Mouse (Mus musculus) midbrain, embryonic 14.5 days (tissue): ENCODE measurements around the gene S100a14. TPM values are rescaled to one million over a fixed set of nuclear protein-coding genes. Genes with fewer than 3 reads are reported as not detected.

Experiments
- ATAC-seq: fragments of 200-750 bp; cut with Nextera tagmentation; 2 replicates; pipeline ENCODE4 v1.8.0; 2017; ENCODE audit warnings: moderate number of reproducible peaks, moderate library complexity; ENCODE audit not compliant: low FRiP score, low TSS enrichment
- DNase-seq: peaks from one replicate; pipeline ENCODE4 v3.0.0-alpha.2; 2015
- H3K27ac ChIP-seq: fragments of 300-500 bp; sonication (generic); replicated peaks from 2 replicates; pipeline ENCODE4 v1.5.1; 2014; ENCODE audit warnings: mild to moderate bottlenecking, low read depth, low read length, moderate library complexity
- H3K27me3 ChIP-seq: fragments of 300-500 bp; sonication (generic); 2 replicates; pipeline ENCODE4 v1.6.1; 2014; ENCODE audit warnings: low read length, control low read depth, mixed read lengths; ENCODE audit not compliant: control insufficient read depth, insufficient read depth
- H3K36me3 ChIP-seq: fragments of 300-500 bp; sonication (generic); 2 replicates; pipeline ENCODE4 v1.6.1; 2014; ENCODE audit warnings: low read length, control low read depth; ENCODE audit not compliant: control insufficient read depth, insufficient read depth
- H3K4me1 ChIP-seq: fragments of 300-500 bp; sonication (generic); 2 replicates; pipeline ENCODE4 v1.6.1; 2014; ENCODE audit warnings: mild to moderate bottlenecking, antibody characterized with exemption, low read length, control low read depth; ENCODE audit not compliant: control insufficient read depth, insufficient read depth
- H3K4me2 ChIP-seq: fragments of 300-500 bp; sonication (generic); 2 replicates; pipeline ENCODE4 v1.6.1; 2014; ENCODE audit warnings: mild to moderate bottlenecking, low read length, moderate library complexity
- H3K4me3 ChIP-seq: fragments of 300-500 bp; sonication (generic); replicated peaks from 2 replicates; pipeline ENCODE4 v1.5.1; 2014; ENCODE audit warnings: low read depth, low read length
- H3K9ac ChIP-seq: fragments of 300-500 bp; sonication (generic); replicated peaks from 2 replicates; pipeline ENCODE4 v1.6.1; 2014; ENCODE audit warnings: mild to moderate bottlenecking, low read length, moderate library complexity
- H3K9me3 ChIP-seq: fragments of 300-500 bp; sonication (generic); 2 replicates; pipeline ENCODE4 v1.6.1; 2016; ENCODE audit warnings: low read length, control low read depth, mixed read lengths; ENCODE audit not compliant: control insufficient read depth
- WGBS: fragments of 180-500 bp; shearing (Covaris S2); extraction: QIAGEN DNeasy Blood & Tissue Kit; methylation state at CpG from one replicate; pipeline ENCODE4 v1.1.7; 2014; 5-methylcytosine and 5-hydroxymethylcytosine counted together
- polyA plus RNA-seq: library from polyadenylated mRNA; unstranded; fragments of >200 nt; fragmentation: Nextera tagmentation; extraction: Ambion mirVana; gene quantifications from 2 replicates; pipeline ENCODE4 v1.2.1, GENCODE M21; 2014

Gene S100a14
- not detected in 2 replicates for polyA plus RNA-seq

DNA sequence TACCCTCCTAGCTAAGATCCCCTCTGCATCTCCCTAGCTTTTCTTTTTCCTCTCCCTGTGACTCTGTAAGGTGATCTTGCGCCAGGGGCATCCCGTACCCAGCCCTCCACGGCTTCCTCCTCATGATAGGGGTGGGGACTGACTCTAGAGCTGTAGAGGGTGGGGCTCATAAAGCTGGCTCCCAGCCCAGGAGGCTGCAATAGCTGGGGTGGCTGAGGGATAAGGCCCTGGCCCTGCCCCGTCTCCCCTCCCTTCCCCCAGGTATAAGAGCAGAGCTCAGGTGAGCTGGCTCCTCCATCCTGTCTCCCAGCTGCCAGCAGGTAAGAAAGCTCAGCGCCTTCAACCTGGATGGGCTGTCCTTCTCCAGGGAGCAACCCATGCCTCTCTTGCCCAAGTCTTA, at the start of gene S100a14:
TSS of gene S100a14 (plus strand) at position 277 of the 400 bp plus-strand sequence.
- WGBS = 87% methylated on average over 5 of the region's 5 CpGs
- Histone ChIP-seq H3K36me3 (no peaks in the 10 kb centered on the region), H3K9ac (no peak within 1 kb of the TSS), H3K4me3 (no peak within 1 kb of the TSS), H3K27me3 (no peaks in the 10 kb centered on the region), H3K4me2 (no peak within 1 kb of the TSS), H3K4me1 (no peaks in the 10 kb centered on the region), H3K9me3 (no peaks in the 10 kb centered on the region), H3K27ac (no peak within 1 kb of the TSS)
- ATAC-seq = no peak
- no peak for DNase-seq

DNA sequence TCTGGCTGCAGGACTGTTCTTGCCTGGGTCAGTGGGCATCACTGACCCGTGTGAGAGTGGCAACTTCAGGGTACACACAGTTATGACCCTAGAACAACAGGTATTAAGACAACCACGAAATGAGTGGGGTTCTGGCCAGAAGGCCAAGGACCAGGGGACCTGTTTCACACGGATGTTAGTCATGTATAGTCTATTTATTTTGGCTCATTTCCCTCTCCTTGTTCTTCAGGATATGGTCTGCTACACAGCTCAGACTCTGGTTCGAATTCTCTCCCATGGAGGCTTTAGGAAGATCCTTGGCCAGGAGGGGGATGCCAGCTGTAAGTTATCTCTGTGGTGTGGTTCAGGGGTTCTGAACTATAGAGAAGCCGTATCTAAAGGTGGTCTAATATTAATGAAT, 39.7 kb upstream of the S100a14 start:
- Histone ChIP-seq H3K36me3 (peaks cover 73% of the 10 kb centered on the region), H3K27ac (no peak overlapping the region), H3K9me3 (no peaks in the 10 kb centered on the region), H3K9ac (no peak overlapping the region), H3K4me1 (no peaks in the 10 kb centered on the region), H3K4me2 (no peak overlapping the region), H3K27me3 (no peaks in the 10 kb centered on the region), H3K4me3 (no peak overlapping the region)
- DNase-seq (no peak), ATAC-seq (no peak)
- WGBS = 86% methylated on average over 5 of the region's 5 CpGs

- H3K9ac ChIP-seq = no peak overlapping the region
- H3K36me3 ChIP-seq = peaks cover 58% of the 10 kb centered on the region
- H3K9me3 ChIP-seq = no peaks in the 10 kb centered on the region
- no peak overlapping the region for H3K4me2 ChIP-seq
- no peak for DNase-seq
- ATAC-seq = no peak
- H3K4me1 ChIP-seq = no peaks in the 10 kb centered on the region
- 90% methylated on average over 6 of the region's 6 CpGs for WGBS
- no peak overlapping the region for H3K27ac ChIP-seq
- no peaks in the 10 kb centered on the region for H3K27me3 ChIP-seq
- no peak overlapping the region for H3K4me3 ChIP-seq
Measured at GRCm38 (mm10) chr3:90488576-90488975, 38.1 kb upstream of the S100a14 start.

DNA sequence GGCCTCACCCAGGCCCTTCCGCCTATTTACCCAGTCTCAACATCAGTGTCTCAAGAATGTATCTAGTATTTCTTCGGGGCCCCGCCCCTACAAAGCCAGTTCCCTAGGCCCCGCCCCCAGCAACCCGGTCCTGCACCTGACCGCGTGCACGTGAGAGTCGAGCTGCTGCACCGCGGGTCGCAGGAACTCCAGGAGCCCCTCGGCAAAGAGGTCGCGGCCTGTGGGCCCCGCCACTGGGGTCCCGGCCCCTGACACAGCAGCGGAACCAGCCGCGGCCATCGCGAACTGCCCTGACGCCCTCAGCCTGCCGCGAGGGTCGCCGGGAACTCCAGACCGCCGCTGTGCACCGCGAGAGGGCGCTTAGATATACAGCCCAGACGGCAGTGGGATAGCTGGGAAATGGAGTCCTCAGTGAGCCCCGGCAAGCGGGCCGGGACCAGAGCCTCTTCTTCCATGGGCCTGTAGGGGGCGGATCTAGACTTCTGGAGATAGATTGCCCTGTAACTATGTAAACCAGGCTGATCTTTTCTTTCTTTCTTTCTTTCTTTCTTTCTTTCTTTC, 35.9 kb upstream of the S100a14 start, which contains the start of gene Snapin:
TSS of gene Snapin (minus strand) at position 338 of the 561 bp plus-strand sequence.
- ATAC-seq = peak; percentile 95
- H3K4me3 ChIP-seq = peak within 1 kb of the TSS; percentile 76
- H3K36me3 ChIP-seq = peaks cover 44% of the 10 kb centered on the region

DNA sequence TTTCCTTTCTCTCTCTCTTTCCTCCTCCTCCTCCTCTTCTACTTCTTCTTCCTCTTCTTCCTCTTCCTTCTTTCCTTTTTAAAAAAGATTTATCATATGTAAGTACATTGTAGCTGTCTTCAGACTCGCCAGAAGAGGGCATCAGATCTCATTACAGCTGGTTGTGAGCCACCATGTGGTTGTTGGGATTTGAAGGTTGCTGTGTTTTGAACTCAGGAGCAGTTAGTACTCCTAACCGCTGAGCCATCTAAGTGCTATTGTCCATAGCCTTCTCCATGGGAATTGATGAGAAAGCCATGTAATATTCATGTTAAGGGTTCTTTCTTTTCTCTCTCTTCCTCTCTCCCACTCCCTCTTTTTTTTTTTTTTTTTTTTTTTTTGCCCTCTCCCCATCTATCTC, 35.3 kb upstream of the S100a14 start:
- H3K36me3 ChIP-seq = peaks cover 44% of the 10 kb centered on the region
- 44% methylated on average over 2 of the region's 2 CpGs for WGBS
- H3K27me3 ChIP-seq = no peaks in the 10 kb centered on the region
- no peak overlapping the region for H3K27ac ChIP-seq
- H3K4me2 ChIP-seq = no peak overlapping the region
- no peak overlapping the region for H3K4me3 ChIP-seq
- peak; percentile 28 for DNase-seq
- ATAC-seq = no peak
- H3K4me1 ChIP-seq = no peaks in the 10 kb centered on the region
- H3K9ac ChIP-seq = no peak overlapping the region
- no peaks in the 10 kb centered on the region for H3K9me3 ChIP-seq

More for the DNA sequence above, 35.9 kb upstream of the S100a14 start, which contains the start of gene Snapin:
- Histone ChIP-seq H3K27me3 (no peaks in the 10 kb centered on the region), H3K27ac (peak within 1 kb of the TSS; percentile 76), H3K4me1 (no peaks in the 10 kb centered on the region), H3K9me3 (no peaks in the 10 kb centered on the region), H3K9ac (peak within 1 kb of the TSS; percentile 71), H3K4me2 (peak within 1 kb of the TSS; percentile 73)
- DNase-seq = peak; percentile 97
- under 1% methylated on average over 37 of the region's 37 CpGs for WGBS

DNA sequence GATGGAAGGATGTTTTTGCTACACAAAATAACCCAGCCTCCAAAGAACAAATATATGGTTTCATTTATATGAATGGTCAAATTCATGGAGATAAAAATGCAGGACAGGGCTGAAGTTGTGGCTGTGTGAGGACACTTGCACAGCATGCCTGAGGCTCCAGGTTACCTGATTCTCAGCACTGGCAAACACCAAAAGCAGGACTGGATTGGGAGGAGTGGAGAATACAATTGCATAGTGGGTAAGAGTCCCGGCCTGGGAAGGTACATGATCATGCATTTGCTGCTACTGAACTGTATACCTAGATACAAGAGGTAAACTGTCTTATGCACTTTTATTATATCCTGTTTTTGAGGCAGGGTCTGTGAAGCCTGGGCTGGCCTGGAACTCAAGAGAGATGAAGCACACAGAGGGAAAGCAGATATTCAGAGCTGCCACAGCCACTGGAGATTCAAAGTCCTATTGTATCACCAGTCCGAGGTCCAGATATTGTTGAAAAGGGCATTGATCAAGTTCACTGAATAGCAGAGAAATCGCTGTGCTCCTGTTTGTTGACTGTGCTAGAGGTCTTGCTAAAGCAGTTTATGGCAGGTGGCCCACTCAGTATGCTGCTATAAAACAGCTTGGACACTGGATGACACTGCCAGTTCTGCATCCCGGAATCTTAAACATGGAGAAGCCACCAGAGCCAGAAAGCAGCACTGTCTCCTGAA, 32.7 kb upstream of the S100a14 start:
- ATAC-seq = no peak
- DNase-seq = no peak
- Histone ChIP-seq H3K9me3 (no peaks in the 10 kb centered on the region), H3K4me1 (no peaks in the 10 kb centered on the region), H3K36me3 (peaks cover 46% of the 10 kb centered on the region), H3K9ac (no peak overlapping the region), H3K4me3 (no peak overlapping the region), H3K27me3 (no peaks in the 10 kb centered on the region), H3K27ac (no peak overlapping the region), H3K4me2 (no peak overlapping the region)
- WGBS = 65% methylated on average over 4 of the region's 4 CpGs

GRCm38 (mm10) chr3:90495850-90496525, 30.7 kb upstream of the S100a14 start:
- Histone ChIP-seq H3K27me3 (no peaks in the 10 kb centered on the region), H3K27ac (no peak overlapping the region), H3K9me3 (no peaks in the 10 kb centered on the region), H3K36me3 (peaks cover 53% of the 10 kb centered on the region), H3K4me3 (no peak overlapping the region), H3K4me2 (no peak overlapping the region), H3K4me1 (no peaks in the 10 kb centered on the region), H3K9ac (no peak overlapping the region)
- 94% methylated on average over 7 of the region's 7 CpGs for WGBS
- ATAC-seq = no peak
- DNase-seq = no peak

- Histone ChIP-seq H3K36me3 (peaks cover 69% of the 10 kb centered on the region), H3K9me3 (no peaks in the 10 kb centered on the region), H3K27me3 (no peaks in the 10 kb centered on the region), H3K4me1 (no peaks in the 10 kb centered on the region), H3K4me2 (no peak overlapping the region), H3K9ac (no peak overlapping the region), H3K27ac (no peak overlapping the region), H3K4me3 (no peak overlapping the region)
- ATAC-seq (no peak), DNase-seq (no peak)
Measured at GRCm38 (mm10) chr3:90497597-90497996, 29.1 kb upstream of the S100a14 start.
